Mouse (Mus musculus): ENCODE results near the gene Lamtor2.
A peak's percentile ranks its signal among the peaks of the same experiment; 100 is the strongest.

The Lamtor2 gene

GRCm38 (mm10) chr3:88526157-88527131, 26.4 kb downstream of the Lamtor2 start:
- peak; percentile 91 for DNase-seq (ENCODE audit: low read depth, low spot score)

DNA sequence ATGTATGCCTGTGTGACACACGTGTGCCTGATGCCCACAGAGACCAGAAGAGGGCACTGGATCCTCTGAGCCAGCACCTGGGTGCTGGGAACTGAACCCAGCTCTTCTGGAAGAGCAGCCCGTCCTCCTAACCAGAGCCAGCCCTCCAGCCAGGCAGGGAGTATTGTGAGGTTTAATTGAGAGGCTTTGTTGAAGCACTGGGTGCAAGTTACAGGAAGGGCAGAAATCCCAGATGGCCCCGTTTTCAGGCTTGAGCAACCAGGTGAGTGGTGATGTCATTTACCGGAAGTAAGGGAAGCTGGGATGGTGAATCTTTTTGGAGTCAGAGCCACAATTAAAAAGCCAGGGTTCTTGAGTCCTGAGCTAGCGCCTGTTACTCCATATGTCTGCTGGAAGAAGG, 27.9 kb downstream of the Lamtor2 start:
- no peak for DNase-seq (ENCODE audit: low read depth, low spot score)

GRCm38 (mm10) chr3:88523027-88523426, 29.8 kb downstream of the Lamtor2 start:
- no peak for DNase-seq (ENCODE audit: low read depth, low spot score)

DNA sequence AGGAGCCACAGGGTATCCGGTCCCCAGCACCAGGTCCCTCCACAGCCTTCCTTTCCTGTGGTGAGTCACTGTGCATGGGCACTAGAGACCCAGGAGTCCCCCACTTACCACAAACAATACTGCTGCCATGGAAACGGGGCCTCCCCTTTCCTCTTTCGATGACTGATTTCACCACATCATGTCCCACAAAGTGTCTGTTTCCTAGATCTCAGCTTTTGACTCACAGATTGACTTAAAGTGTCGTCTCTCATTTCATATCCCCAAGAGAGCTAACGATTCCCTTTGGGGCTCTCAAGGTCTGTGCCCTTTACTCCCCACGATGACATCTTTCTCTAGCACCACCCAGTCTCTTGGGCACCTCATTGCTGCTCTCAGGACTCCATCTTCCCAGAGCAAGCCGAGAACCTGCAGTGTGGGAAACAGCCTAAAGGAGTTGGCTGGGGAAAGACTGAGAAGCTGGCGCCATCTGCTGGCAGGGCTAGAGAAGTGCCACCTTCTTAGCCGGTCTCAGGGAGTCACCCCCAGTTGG, 31.0 kb downstream of the Lamtor2 start:
- DNase-seq (ENCODE audit: low read depth, low spot score), result peak; percentile 64

GRCm38 (mm10) chr3:88521156-88521555, 31.7 kb downstream of the Lamtor2 start:
- DNase-seq (ENCODE audit: low read depth, low spot score), result no peak

- DNase-seq (ENCODE audit: low read depth, low spot score), result no peak
These were observed 32.8 kb downstream of the Lamtor2 start for GRCm38 (mm10) chr3:88520078-88520477.

GRCm38 (mm10) chr3:88518411-88518810, 34.5 kb downstream of the Lamtor2 start:
- DNase-seq (ENCODE audit: low read depth, low spot score), result no peak

GRCm38 (mm10) chr3:88516407-88516806, 36.5 kb downstream of the Lamtor2 start:
- DNase-seq (ENCODE audit: low read depth, low spot score), result no peak

GRCm38 (mm10) chr3:88515095-88515386, 37.8 kb downstream of the Lamtor2 start:
- DNase-seq (ENCODE audit: low read depth, low spot score), result no peak

DNA sequence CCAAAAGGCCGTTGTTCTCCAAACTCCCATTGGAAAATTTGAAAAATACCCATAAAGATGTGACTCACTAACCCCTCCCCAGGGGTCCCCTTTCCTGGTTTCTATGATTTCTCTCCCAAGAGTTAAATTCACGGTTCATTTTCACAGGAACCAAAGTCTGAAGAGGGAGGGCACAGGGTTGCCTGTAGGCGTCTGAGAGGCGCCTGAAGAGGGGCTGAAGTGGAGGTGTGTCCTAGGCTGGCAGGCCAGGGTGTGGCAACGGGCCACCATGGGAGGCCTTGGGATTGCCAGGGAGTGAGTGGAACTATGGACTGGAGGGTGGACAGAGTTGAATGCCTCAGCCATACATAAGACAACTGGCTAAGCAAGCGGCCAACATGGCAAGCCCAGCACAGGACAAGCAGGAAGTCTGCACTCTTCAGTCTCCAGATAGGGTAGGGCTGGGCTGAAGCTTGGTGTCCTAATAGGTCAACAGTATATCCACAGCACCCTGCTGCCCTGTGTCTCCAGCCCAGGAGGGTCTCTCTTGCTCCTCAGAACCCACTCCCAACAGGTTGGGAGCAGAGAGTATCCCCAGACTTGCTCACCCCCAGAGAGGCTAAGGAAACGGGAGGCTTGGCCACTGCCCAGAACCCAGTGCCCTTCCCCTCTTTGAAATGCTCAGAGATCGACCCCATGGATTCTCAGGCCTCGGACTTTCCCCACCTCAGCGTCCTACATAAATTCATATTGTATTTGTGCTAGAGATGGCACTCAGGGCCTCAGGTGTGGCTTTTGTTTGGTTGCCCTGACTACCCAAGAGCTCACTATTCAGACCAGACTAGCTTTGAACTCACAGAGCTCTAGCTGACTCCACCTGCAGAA, 38.4 kb downstream of the Lamtor2 start:
- DNase-seq (ENCODE audit: low read depth, low spot score), result no peak

GRCm38 (mm10) chr3:88513546-88514115, 39.2 kb downstream of the Lamtor2 start:
- no peak for DNase-seq (ENCODE audit: low read depth, low spot score)

GRCm38 (mm10) chr3:88512896-88513545, 39.9 kb downstream of the Lamtor2 start:
- no peak for DNase-seq (ENCODE audit: low read depth, low spot score)

DNA sequence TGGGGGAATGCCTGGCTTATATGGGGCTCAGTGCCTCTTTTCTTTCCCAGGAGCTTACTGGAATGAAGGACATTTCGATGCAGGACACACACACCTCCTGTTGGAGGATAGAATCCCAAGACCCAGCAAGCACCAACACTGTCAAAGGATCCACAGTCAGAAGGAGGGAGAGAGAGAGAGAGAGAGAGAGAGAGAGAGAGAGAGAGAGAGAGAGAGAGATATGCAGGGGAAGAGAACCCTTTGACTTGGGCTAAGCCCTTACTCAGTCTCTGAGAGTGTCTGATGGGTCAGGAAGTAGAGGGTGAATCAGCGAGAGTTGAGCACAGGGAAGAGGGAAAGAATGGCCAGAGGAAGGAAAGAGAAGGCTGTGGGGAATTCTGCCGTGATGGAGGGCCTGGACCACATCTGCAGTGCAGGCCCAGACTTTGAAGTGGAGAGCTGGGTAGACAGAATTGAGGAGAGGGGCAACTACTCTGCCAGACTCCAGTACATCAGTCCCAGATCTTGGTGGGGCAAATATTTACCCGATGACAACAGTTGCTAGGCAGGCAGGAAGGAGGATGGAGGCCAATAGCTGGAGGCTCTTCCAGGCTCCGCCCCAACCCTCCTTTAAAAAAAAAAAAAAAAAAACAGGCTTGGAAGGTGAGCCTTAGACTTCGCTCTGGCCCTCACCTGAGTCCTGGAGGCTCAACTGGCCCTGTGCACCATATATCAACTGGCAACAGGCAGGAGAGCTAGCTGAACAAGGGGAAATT, 40.6 kb downstream of the Lamtor2 start:
- DNase-seq (ENCODE audit: low read depth, low spot score), result no peak

DNA sequence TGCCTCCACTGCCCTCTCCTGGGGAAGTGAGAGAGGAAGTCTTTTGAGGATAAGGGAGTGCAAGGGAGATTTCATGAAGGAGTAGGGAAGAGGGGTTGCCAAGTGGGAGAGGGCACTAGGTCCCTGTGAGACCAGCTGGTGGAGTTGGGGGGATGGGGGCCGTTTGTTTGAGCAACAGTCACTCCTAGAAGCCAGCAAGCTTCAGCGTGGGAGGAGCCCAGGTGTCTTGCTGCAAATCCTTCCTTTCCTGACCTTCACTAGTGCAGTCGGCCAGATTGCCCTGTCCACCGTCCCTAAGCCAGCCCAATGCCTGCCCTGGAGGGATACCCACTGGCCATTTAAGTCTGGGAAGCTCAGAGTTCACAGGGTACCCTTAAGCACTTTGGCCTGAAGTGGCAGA, 41.3 kb downstream of the Lamtor2 start:
- no peak for DNase-seq (ENCODE audit: low read depth, low spot score)

DNA sequence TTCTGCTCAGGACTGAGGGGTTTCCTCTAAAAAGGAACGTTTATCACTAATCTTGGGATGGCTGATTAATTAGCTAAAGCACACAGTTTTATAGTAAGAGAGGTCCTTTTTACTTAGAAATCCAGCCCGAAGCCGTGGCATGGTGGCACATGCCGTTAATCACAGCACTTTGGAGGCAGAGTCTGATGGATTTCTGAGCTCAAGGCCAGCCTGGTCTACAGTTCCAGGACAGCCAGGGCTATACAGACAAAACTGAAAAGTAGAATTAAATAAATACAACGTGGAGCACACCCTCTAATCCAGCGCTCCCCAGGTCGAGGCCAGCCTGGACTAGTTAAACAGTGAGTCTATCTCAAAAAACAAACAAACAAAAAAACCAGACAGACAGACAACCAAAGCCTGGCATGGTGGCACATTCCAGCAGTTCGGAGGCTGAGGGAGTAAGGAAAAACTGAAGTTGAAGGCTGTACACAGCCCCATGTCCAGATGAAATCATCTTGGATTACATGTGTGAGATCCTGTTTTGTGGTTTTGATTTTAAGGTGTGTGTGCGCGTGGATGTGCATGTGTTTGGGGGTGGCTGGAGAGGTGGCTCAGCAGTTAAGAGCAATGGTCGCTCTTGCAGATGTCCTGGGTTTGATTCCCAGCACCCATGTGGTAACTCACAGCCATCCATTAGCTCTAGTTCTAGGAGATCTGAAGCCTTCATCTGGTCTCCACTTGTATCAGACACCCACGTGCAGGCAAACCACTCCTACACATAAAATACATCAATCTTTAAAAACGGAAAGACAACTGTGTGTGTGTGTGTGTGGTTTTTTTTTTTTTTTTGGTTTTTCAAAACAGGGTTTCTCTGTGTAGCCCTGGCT, 42.2 kb downstream of the Lamtor2 start:
- DNase-seq (ENCODE audit: low read depth, low spot score), result no peak

DNA sequence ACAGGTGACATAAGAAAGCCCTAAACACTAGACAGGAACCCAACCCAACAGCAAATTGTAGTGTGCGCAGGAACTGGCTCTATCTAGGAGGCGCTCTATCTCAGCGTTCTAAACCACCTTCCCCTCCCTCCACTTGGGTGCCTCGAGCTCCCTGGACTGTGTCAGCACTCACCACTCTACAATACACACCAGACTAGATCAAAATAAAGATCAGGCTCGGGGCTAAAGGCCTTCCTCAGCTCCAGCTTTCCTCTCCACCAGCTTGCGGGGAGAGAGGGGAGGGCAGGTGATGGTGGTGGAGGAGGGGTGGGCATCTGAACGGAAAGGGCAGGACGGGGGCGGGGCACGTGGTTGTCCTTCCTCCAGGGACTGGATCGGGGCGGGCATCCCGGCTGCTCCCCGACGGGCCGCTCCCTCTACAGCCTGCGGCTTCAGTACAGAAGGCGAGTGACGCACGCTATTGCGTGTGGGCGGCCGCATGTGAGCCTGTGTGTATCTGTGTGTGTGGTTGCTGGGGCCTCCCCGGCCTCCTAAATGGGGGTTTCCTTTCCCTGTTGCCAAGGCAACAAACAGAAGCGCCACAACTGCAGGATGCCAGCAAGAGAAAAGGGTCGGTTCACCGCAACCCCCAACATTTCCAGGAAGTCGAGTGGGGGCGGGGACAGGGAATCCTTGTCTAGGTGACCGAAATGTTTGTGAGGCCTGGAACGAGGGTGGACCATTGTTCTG, 43.0 kb downstream of the Lamtor2 start, which contains the start of gene Lmna:
Lmna (minus strand) TSS at position 265 of the 729 bp plus-strand sequence.
- peak; percentile 92 for DNase-seq (ENCODE audit: low read depth, low spot score)

DNA sequence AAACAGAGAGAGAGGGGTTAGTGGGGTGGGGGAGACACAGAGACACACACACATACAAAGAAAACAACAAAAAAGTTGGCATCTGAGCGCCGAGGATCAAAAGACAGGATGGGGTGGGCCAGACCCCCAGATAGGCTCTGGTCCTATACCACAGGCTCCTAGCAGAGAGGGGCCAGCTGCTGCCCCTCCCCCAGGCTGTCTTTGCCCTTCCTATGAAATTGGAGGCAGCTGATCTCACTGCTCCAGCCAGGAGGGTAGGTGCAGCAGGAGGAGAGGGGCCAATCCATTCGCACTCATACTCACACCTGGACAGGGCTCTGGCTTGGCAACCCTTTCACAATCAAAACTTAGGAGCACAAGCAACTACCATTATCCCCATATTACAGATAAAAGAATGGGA, 43.6 kb downstream of the Lamtor2 start:
- no peak for DNase-seq (ENCODE audit: low read depth, low spot score)

DNA sequence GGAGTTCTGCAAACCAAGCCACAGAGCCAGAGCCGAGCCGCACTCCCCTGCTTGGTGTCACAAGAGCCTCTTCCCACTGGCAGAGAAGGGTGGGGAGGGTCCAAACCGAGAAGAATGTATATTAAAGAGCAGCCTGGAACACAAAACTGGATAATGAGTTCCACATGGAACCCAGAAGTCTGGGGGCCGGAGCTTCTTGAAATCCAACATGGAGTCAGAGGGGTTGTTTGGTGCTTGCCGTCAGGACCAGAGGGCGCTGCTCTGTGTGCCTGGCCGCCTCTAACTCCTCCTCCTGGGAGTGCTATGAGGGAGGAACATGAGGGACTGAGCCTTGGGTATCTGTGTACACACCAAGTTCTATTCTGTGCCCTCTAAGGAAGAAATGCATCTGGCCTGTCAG, 47.1 kb downstream of the Lamtor2 start:
- DNase-seq (ENCODE audit: low read depth, low spot score), result no peak

DNA sequence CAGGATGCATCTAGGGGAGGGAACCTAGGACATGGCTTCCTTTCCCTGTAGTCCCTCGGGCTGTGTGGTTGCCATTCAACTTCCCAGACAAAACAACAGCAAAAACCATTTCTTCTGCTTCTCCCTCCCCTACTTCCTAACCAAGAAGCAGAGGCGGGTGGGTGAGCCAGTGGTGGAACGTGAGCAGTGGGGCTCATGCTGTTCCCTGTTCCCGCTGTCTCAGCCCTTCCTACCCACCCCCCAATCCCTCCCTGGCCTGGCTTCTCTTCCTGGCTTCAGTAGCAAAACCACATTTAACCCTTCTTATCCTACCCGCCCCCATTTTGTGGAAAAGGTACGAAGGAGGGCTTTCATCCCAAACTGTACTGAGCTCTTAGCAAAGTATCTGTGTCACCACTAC, 47.8 kb downstream of the Lamtor2 start:
- DNase-seq (ENCODE audit: low read depth, low spot score), result no peak
